Mouse (Mus musculus): Measurements from ENCODE around the gene Fbrsl1.

Fbrsl1 gene

GRCm38 (mm10) chr5:110448436-110449134 lies at the start of gene Fbrsl1:
TSS of gene Fbrsl1 (minus strand) at chr5:110448503.
- peak; percentile 95 for DNase-seq (ENCODE audit: low spot score)

GRCm38 (mm10) chr5:110498071-110498470 lies 49.8 kb upstream of the Fbrsl1 start:
- DNase-seq (ENCODE audit: low spot score): no peak

- no peak for DNase-seq (ENCODE audit: low spot score)
Measured at GRCm38 (mm10) chr5:110497556-110497955, 49.3 kb upstream of the Fbrsl1 start.

GRCm38 (mm10) chr5:110495051-110495450 lies 46.7 kb upstream of the Fbrsl1 start:
- DNase-seq (ENCODE audit: low spot score): no peak

GRCm38 (mm10) chr5:110494396-110494795 lies 46.1 kb upstream of the Fbrsl1 start:
- DNase-seq (ENCODE audit: low spot score): no peak

- peak; percentile 78 for DNase-seq (ENCODE audit: low spot score)
Measured at GRCm38 (mm10) chr5:110493785-110494184, 45.5 kb upstream of the Fbrsl1 start.

- no peak for DNase-seq (ENCODE audit: low spot score)
Measured at GRCm38 (mm10) chr5:110489639-110490038, 41.3 kb upstream of the Fbrsl1 start.

GRCm38 (mm10) chr5:110487943-110488342 lies 39.6 kb upstream of the Fbrsl1 start:
- no peak for DNase-seq (ENCODE audit: low spot score)

- DNase-seq (ENCODE audit: low spot score): no peak
Measured at GRCm38 (mm10) chr5:110486674-110487334, 38.5 kb upstream of the Fbrsl1 start.

GRCm38 (mm10) chr5:110484711-110485110 lies 36.4 kb upstream of the Fbrsl1 start:
- no peak for DNase-seq (ENCODE audit: low spot score)

GRCm38 (mm10) chr5:110479228-110479627 lies 30.9 kb upstream of the Fbrsl1 start:
- DNase-seq (ENCODE audit: low spot score): no peak

- DNase-seq (ENCODE audit: low spot score): no peak
Measured at GRCm38 (mm10) chr5:110474156-110474555, 25.9 kb upstream of the Fbrsl1 start.

GRCm38 (mm10) chr5:110472834-110473233 lies 24.5 kb upstream of the Fbrsl1 start:
- no peak for DNase-seq (ENCODE audit: low spot score)

- no peak for DNase-seq (ENCODE audit: low spot score)
Measured at GRCm38 (mm10) chr5:110471981-110472476, 23.7 kb upstream of the Fbrsl1 start.

- no peak for DNase-seq (ENCODE audit: low spot score)
Measured at GRCm38 (mm10) chr5:110471285-110471684, 23.0 kb upstream of the Fbrsl1 start.

GRCm38 (mm10) chr5:110469227-110469925 lies 21.1 kb upstream of the Fbrsl1 start:
- no peak for DNase-seq (ENCODE audit: low spot score)

GRCm38 (mm10) chr5:110468296-110468695 lies 20.0 kb upstream of the Fbrsl1 start:
- no peak for DNase-seq (ENCODE audit: low spot score)

- DNase-seq (ENCODE audit: low spot score): no peak
Measured at GRCm38 (mm10) chr5:110467725-110468124, 19.4 kb upstream of the Fbrsl1 start.

- DNase-seq (ENCODE audit: low spot score): no peak
Measured at GRCm38 (mm10) chr5:110466531-110467424, 18.5 kb upstream of the Fbrsl1 start.

GRCm38 (mm10) chr5:110462646-110463045 lies 14.3 kb upstream of the Fbrsl1 start:
- DNase-seq (ENCODE audit: low spot score): no peak

- peak; percentile 54 for DNase-seq (ENCODE audit: low spot score)
Measured at GRCm38 (mm10) chr5:110458936-110459335, 10.6 kb upstream of the Fbrsl1 start.

- no peak for DNase-seq (ENCODE audit: low spot score)
Measured at GRCm38 (mm10) chr5:110455272-110455671, 7.0 kb upstream of the Fbrsl1 start.
